Mouse (Mus musculus) CH12.LX (cell line): ENCODE measurements around the gene Spn. TPM values are rescaled to one million over a fixed set of nuclear protein-coding genes. Genes with fewer than 3 reads are reported as not detected.
"Not testable (repeated sequence)": the region's sequence is repeated elsewhere in the genome, so short reads cannot be mapped to it uniquely, and the experiment has no call there.

ENCODE experiments used
- DNase-seq: peaks from one replicate; pipeline ENCODE4 v3.0.0-alpha.2; 2013; ENCODE audit errors: extremely low read depth
- H3K27ac ChIP-seq: 2 replicates; pipeline ENCODE4 v1.5.1; 2012; ENCODE audit warnings: low read depth, mild to moderate bottlenecking, control low read depth, moderate library complexity; ENCODE audit not compliant: insufficient read depth
- H3K27me3 ChIP-seq: replicated peaks from 2 replicates; pipeline ENCODE3; 2012; ENCODE audit warnings: inconsistent platforms
- H3K36me3 ChIP-seq, 2 experiments: replicated peaks in 1 of 2; 2 replicates each; pipeline versions ENCODE3 to v1.6.1; 2012; ENCODE audit warnings: inconsistent platforms in 1 of 2, low read length in 1 of 2, mild to moderate bottlenecking in 1 of 2, mixed read lengths in 1 of 2, moderate library complexity in 1 of 2; ENCODE audit not compliant: control insufficient read depth in 1 of 2, insufficient read depth in 1 of 2
- H3K4me1 ChIP-seq, 2 experiments: 2 replicates each; pipeline ENCODE4 v1.6.1; 2012; ENCODE audit warnings: inconsistent platforms in 1 of 2, moderate library complexity in 1 of 2; ENCODE audit not compliant: insufficient read depth in 2 of 2, control insufficient read depth in 1 of 2
- H3K4me2 ChIP-seq: 2 replicates; pipeline ENCODE4 v1.6.1; 2012; ENCODE audit warnings: low read depth, mild to moderate bottlenecking, control low read depth; ENCODE audit not compliant: poor library complexity, insufficient read depth, severe bottlenecking
- H3K4me3 ChIP-seq, 3 experiments: fragments of 150-350 bp in 1 of 3; sonication (generic) in 1 of 3; replicated peaks in 1 of 3; 2 replicates each; pipeline versions ENCODE3 to v1.5.1; 2011 to 2012; ENCODE audit warnings: low read depth in 2 of 3, low read length in 2 of 3, mild to moderate bottlenecking in 2 of 3, moderate library complexity in 2 of 3, control low read depth in 1 of 3, improper control_type of control experiment in 1 of 3, inconsistent platforms in 1 of 3, mixed read lengths in 1 of 3; ENCODE audit not compliant: poor library complexity in 1 of 3
- H3K79me2 ChIP-seq: replicated peaks from 2 replicates; pipeline ENCODE4 v1.6.1; 2012; ENCODE audit warnings: mild to moderate bottlenecking, moderate library complexity; ENCODE audit not compliant: control insufficient read depth, poor library complexity, insufficient read depth, severe bottlenecking; ENCODE audit errors: extremely low read depth
- H3K9ac ChIP-seq: 2 replicates; pipeline ENCODE4 v1.6.1; 2012; ENCODE audit warnings: low read depth, mild to moderate bottlenecking, control low read depth, moderate library complexity; ENCODE audit not compliant: insufficient read depth
- H3K9me3 ChIP-seq: replicated peaks from 2 replicates; pipeline ENCODE3; 2012; ENCODE audit warnings: low read length, inconsistent platforms, mixed read lengths
- CHD2 ChIP-seq: IDR thresholded peaks from 2 replicates; pipeline ENCODE4 v1.6.1; 2011; ENCODE audit warnings: low read length, improper control_type of control experiment
- E2F4 ChIP-seq: IDR thresholded peaks from 2 replicates; pipeline ENCODE4 v1.6.1; 2011; ENCODE audit warnings: low read depth, low read length, improper control_type of control experiment; ENCODE audit not compliant: insufficient replicate concordance
- EP300 ChIP-seq: IDR thresholded peaks from 2 replicates; pipeline ENCODE4 v1.6.1; 2011; ENCODE audit warnings: low read length, improper control_type of control experiment
- ETS1 ChIP-seq: conservative IDR thresholded peaks from 2 replicates; pipeline ENCODE4 v1.6.1; 2012; ENCODE audit warnings: low read depth, mild to moderate bottlenecking, inconsistent platforms, low read length, improper control_type of control experiment, moderate library complexity
- JUND ChIP-seq: conservative IDR thresholded peaks from 2 replicates; pipeline ENCODE4 v1.6.1; 2011; ENCODE audit warnings: low read depth, low read length, improper control_type of control experiment
- MAFK ChIP-seq: IDR thresholded peaks from 2 replicates; pipeline ENCODE4 v1.6.1; 2011; ENCODE audit warnings: low read length, improper control_type of control experiment; ENCODE audit not compliant: insufficient replicate concordance
- MAX ChIP-seq: IDR thresholded peaks from 2 replicates; pipeline ENCODE4 v1.6.1; 2011; ENCODE audit warnings: low read length, improper control_type of control experiment
- MAZ ChIP-seq: IDR thresholded peaks from 2 replicates; pipeline ENCODE4 v1.6.1; 2012; ENCODE audit warnings: low read depth, mild to moderate bottlenecking, inconsistent platforms, low read length, improper control_type of control experiment, moderate library complexity
- MEF2A ChIP-seq: IDR thresholded peaks from 2 replicates; pipeline ENCODE4 v1.6.1; 2014; ENCODE audit warnings: low read depth, mild to moderate bottlenecking, inconsistent platforms, low read length, improper control_type of control experiment, borderline replicate concordance
- MYC ChIP-seq: IDR thresholded peaks from 2 replicates; pipeline ENCODE4 v1.6.1; 2011; ENCODE audit warnings: low read depth, mild to moderate bottlenecking, improper control_type of control experiment, low read length
- NELFE ChIP-seq: IDR thresholded peaks from 2 replicates; pipeline ENCODE4 v1.6.1; 2011; ENCODE audit warnings: low read depth, low read length, improper control_type of control experiment
- POLR2A ChIP-seq: IDR thresholded peaks from 2 replicates; pipeline ENCODE4 v1.6.1; 2011; ENCODE audit warnings: low read depth, mild to moderate bottlenecking, improper control_type of control experiment, low read length
- RAD21 ChIP-seq: IDR thresholded peaks from 2 replicates; pipeline ENCODE4 v1.6.1; 2011; ENCODE audit warnings: low read depth, mild to moderate bottlenecking, low read length, improper control_type of control experiment, moderate library complexity
- SMC3 ChIP-seq: IDR thresholded peaks from 2 replicates; pipeline ENCODE4 v1.6.1; 2011; ENCODE audit warnings: low read depth, low read length, improper control_type of control experiment
- USF2 ChIP-seq: conservative IDR thresholded peaks from 2 replicates; pipeline ENCODE4 v1.6.1; 2011; ENCODE audit warnings: low read depth, low read length, improper control_type of control experiment
- ZC3H11A ChIP-seq: IDR thresholded peaks from 2 replicates; pipeline ENCODE4 v1.6.1; 2012; ENCODE audit warnings: low read depth, mild to moderate bottlenecking, inconsistent platforms, low read length, improper control_type of control experiment
- ZKSCAN1 ChIP-seq: IDR thresholded peaks from 2 replicates; pipeline ENCODE4 v1.6.1; 2012; ENCODE audit warnings: low read depth, inconsistent platforms, low read length, improper control_type of control experiment, borderline replicate concordance
- ZMIZ1 ChIP-seq: IDR thresholded peaks from 2 replicates; pipeline ENCODE4 v1.6.1; 2012; ENCODE audit warnings: low read depth, mild to moderate bottlenecking, inconsistent platforms, low read length, improper control_type of control experiment
- ZNF384 ChIP-seq: IDR thresholded peaks from 2 replicates; pipeline ENCODE4 v1.6.1; 2012; ENCODE audit warnings: low read depth, low read length, improper control_type of control experiment, inconsistent platforms
- dilution Hi-C: fragments of 300-500 bp; cut with MboI; formaldehyde crosslinking; loops from 2 replicates; pipeline ENCODE4 v1.14.3; 2020; ENCODE audit warnings: low sequenced_read_pairs; ENCODE audit not compliant: extremely low pct_unique_long_range_greater_than_20kb, extremely low pct_ligation_motif_present
- in situ Hi-C: fragments of 300-500 bp; cut with MboI; formaldehyde crosslinking; loops from 3 replicates; pipeline ENCODE4 v1.14.3; 2019; ENCODE audit warnings: low sequenced_read_pairs, low pct_ligation_motif_present, low pct_unique_long_range_greater_than_20kb, mixed read lengths
- polyA plus RNA-seq: library from polyadenylated mRNA; unstranded; fragments of >175 nt; gene quantifications from 2 replicates; pipeline ENCODE4 v1.2.1, GENCODE M21; 2012; ENCODE audit warnings: low read depth; ENCODE audit not compliant: insufficient read length
- total RNA-seq, 2 experiments: library from RNA; depleted of rRNA; stranded (reverse); fragments of 300-350 nt in 1 of 2; fragments of >200 nt in 1 of 2; gene quantifications; 2 replicates each; pipeline ENCODE4 v1.2.3; 2012 to 2014

Gene Spn
- total and polyA plus RNA-seq, 3 experiments, result 2.4 to 16.3 (median 3.3) TPM

GRCm38 (mm10) chr7:127088083-127088482 is 49.5 kb downstream of the Spn start:
- Histone ChIP-seq H3K4me1 (peaks cover 11 to 29% of the 10 kb centered on the region in 2 experiments), H3K27me3 (no peaks in the 10 kb centered on the region), H3K9ac (no peak overlapping the region), H3K4me3 (no peak overlapping the region), H3K27ac (no peak overlapping the region), H3K4me2 (no peak overlapping the region), H3K9me3 (no peaks in the 10 kb centered on the region), H3K36me3 (peaks cover 8 to 11% of the 10 kb centered on the region in 2 experiments), H3K79me2 (peaks cover 18% of the 10 kb centered on the region)
- DNase-seq, result no peak
- in situ Hi-C loops, result no loop called here
- no peak for TF ChIP-seq CHD2
- 0 out of 2 replicates have a peak, but pooled peaks have one; percentile 45 for TF ChIP-seq ZNF384
- dilution Hi-C loops, result no loop called here

- H3K4me3 ChIP-seq, H3K9me3 ChIP-seq, H3K27ac ChIP-seq, H3K9ac ChIP-seq, DNase-seq, H3K27me3 ChIP-seq, dilution Hi-C loops, H3K4me2 ChIP-seq, H3K36me3 ChIP-seq, in situ Hi-C loops: not testable (repeated sequence)
- Histone ChIP-seq H3K4me1 (peaks cover 7 to 29% of the 10 kb centered on the region in 2 experiments), H3K79me2 (peaks cover 11% of the 10 kb centered on the region)
These were observed 50.2 kb downstream of the Spn start, which contains the start of gene Zg16 for GRCm38 (mm10) chr7:127087278-127088010. TSS of gene Zg16 (minus strand) at chr7:127087328.

GRCm38 (mm10) chr7:127085751-127086150 is 51.9 kb downstream of the Spn start:
- H3K79me2 ChIP-seq, H3K4me2 ChIP-seq, dilution Hi-C loops, H3K9ac ChIP-seq, H3K4me3 ChIP-seq, H3K27me3 ChIP-seq, H3K36me3 ChIP-seq, DNase-seq, H3K27ac ChIP-seq, in situ Hi-C loops, H3K9me3 ChIP-seq: not testable (repeated sequence)
- H3K4me1 ChIP-seq, result peaks cover 11 to 40% of the 10 kb centered on the region in 2 experiments

GRCm38 (mm10) chr7:127084794-127085193 is 52.8 kb downstream of the Spn start:
- H3K36me3 ChIP-seq, result no peaks in the 10 kb centered on the region
- peaks cover 16 to 42% of the 10 kb centered on the region in 2 experiments for H3K4me1 ChIP-seq
- no peaks in the 10 kb centered on the region for H3K9me3 ChIP-seq
- dilution Hi-C loops, result no loop called here
- H3K27ac ChIP-seq, result no peak overlapping the region
- H3K27me3 ChIP-seq, result no peaks in the 10 kb centered on the region
- H3K4me2 ChIP-seq, result no peak overlapping the region
- in situ Hi-C loops, result no loop called here
- H3K79me2 ChIP-seq, result no peaks in the 10 kb centered on the region
- DNase-seq, result no peak
- H3K9ac ChIP-seq, result no peak overlapping the region
- no peak overlapping the region for H3K4me3 ChIP-seq
- no peak for TF ChIP-seq MAZ
- TF ChIP-seq E2F4, result no peak
- no peak for TF ChIP-seq EP300
- TF ChIP-seq SMC3, result no peak
- TF ChIP-seq ZC3H11A, result no peak
- no peak for TF ChIP-seq MAX
- no peak for TF ChIP-seq ZMIZ1
- TF ChIP-seq POLR2A, result no peak
- no peak for TF ChIP-seq JUND
- TF ChIP-seq MYC, result no peak
- no peak for TF ChIP-seq MAFK
- no peak for TF ChIP-seq USF2
- no peak for TF ChIP-seq MEF2A
- no peak for TF ChIP-seq ZKSCAN1
- no peak for TF ChIP-seq ETS1
- no peak for TF ChIP-seq RAD21
- TF ChIP-seq NELFE, result no peak
